Mouse (Mus musculus): ENCODE data around the gene Vezf1.

DNA sequence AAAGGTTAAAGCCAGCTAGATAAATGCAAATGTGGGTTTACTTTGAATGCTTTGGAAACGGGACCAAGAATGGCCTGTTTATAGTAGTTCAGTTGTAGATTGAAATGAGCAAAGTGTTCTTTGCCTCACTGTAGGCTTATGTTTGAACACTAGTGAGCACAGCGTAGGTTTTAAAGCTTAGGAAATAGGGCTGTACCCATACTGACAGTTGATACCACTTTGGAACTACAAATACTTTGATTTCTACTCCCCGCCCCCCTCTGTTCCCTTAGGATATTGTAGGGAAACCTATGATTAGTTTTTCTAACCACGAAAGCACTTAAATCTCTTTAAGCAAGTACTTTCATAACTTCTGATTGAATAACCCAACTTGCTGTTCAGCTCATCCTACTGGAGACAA, 15.4 kb upstream of the Vezf1 start:
- no peak for TF ChIP-seq GATA1 (IDR thresholded peaks at IDR 0.05; ENCODE audit: low read length)
- no peak for TF ChIP-seq TAL1 (IDR thresholded peaks at IDR 0.05; ENCODE audit: low read length)
